Mouse (Mus musculus): ENCODE results near the gene C730034F03Rik.

The C730034F03Rik gene

GRCm38 (mm10) chr15:89431806-89432205 is 2.4 kb downstream of the C730034F03Rik start:
- in situ Hi-C loops (cut with MboI, MseI), result no loop called here

DNA sequence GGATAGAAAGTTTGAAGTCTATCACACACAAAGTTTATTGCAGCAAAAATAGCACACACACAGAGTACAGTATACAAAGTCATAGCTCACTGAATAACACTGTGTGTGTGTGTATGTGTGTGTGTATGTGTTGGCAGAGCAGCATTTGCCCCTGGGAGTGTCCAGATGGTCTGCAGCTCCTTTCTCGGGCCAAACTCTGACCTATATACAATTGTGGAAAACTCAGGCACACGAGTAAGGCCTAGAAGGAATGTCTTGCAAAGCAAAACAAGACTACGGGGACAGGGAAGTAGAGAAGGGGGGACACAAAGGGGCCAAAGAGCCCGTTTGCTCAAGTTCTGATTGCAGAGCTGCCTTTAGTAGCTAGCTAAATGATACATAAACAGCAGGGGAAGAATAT is 3.6 kb downstream of the C730034F03Rik start:
- in situ Hi-C loops (cut with MboI, MseI), result no loop called here

GRCm38 (mm10) chr15:89434136-89434535 is 4.7 kb downstream of the C730034F03Rik start:
- in situ Hi-C loops (cut with MboI, MseI), result no loop called here

DNA sequence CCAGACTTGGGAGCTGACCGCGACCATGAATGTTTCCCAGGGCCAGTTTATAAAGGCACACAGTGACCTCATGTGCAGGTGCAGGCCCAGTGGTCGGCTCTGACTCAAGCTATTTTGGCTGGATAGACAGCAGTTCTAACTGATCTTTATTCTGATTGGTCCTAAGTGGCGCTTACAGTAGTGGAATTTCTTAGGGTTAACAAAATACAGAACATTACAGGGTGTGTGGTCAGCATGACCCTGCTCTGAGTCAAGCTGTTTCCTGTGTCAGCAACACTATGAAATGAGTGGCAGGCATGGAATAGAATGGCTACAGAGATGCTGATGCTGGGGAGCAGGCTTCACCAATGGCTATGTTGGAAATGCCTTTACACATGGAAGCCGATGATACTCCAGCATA is 6.5 kb downstream of the C730034F03Rik start:
- in situ Hi-C loops (cut with MboI, MseI), result no loop called here

GRCm38 (mm10) chr15:89442486-89443070 is 13.2 kb downstream of the C730034F03Rik start:
- in situ Hi-C loops (cut with MboI, MseI), result no loop called here

- in situ Hi-C loops (cut with MboI, MseI), result no loop called here
These were observed 23.8 kb downstream of the C730034F03Rik start for GRCm38 (mm10) chr15:89452906-89453864.

DNA sequence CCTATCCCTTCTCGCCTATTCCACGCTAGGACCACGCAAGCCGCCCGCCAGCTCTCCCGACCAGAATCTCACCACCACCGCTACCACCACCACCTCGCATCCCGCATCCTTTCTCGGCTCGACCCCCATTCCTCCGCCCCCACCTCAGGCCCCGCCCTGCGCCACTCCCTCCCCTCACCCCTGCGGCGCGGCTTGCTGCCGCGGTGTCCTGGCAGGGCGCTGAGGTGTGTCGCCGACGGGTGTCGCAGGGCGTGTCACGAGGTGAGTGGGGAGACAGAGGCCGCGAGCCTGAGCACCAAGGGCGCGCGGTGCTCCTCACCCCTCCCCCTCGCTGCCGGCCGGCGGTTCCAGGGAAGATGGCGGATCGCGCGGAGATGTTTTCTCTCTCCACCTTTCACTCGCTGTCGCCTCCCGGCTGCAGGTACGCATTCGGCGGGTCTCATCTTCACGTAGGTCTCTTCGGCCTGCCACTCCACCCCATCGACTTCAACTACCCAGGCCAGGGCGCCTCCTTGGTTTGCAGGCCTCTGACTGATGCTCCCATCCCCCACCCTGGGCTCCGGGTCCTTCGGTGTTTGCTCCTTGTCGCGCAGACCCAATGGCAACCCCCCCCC is 24.6 kb downstream of the C730034F03Rik start, which contains the start of gene Mapk8ip2:
Gene Mapk8ip2, plus strand, starts transcription at position 49 of the 614 bp plus-strand sequence.
- in situ Hi-C loops (cut with MboI, MseI), result no loop called here

GRCm38 (mm10) chr15:89454857-89455256 is 25.5 kb downstream of the C730034F03Rik start:
- in situ Hi-C loops (cut with MboI, MseI), result no loop called here

DNA sequence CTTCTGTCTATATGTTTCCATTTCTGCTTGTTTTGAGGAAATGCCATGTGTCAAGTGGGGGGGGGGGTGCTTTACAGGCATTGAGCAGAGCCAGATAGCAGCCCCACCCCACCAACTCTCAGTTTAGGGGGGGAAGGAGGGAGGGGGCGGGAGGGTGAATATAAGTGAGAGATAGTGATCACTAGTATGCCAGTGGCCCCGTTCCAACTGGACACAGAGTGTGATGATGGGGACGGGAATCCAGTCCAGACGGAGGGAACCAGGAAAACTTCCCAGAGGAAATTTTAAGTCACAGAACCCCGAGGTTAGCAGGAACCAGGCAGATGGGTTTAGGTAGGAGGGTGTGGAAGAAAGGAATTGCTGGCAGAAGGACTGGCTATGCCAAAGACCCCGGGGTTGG is 26.3 kb downstream of the C730034F03Rik start:
- in situ Hi-C loops (cut with MboI, MseI), result no loop called here

DNA sequence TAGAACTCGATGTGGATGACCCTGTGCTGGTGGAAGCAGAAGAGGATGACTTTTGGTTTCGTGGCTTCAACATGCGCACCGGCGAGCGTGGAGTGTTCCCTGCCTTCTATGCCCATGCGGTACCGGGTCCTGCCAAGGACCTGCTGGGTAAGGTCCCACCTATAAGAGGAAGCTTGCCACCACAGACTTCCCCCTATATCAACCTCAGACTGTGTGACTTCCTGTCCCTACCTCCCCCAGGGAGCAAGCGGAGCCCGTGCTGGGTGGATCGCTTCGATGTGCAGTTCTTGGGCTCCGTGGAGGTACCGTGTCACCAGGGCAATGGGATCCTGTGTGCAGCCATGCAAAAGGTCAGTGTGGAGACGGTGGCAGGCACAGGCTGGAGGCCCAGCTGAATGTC is 29.6 kb downstream of the C730034F03Rik start:
- in situ Hi-C loops (cut with MboI, MseI), result no loop called here

GRCm38 (mm10) chr15:89459821-89460220 is 30.4 kb downstream of the C730034F03Rik start:
- in situ Hi-C loops (cut with MboI, MseI), result no loop called here

DNA sequence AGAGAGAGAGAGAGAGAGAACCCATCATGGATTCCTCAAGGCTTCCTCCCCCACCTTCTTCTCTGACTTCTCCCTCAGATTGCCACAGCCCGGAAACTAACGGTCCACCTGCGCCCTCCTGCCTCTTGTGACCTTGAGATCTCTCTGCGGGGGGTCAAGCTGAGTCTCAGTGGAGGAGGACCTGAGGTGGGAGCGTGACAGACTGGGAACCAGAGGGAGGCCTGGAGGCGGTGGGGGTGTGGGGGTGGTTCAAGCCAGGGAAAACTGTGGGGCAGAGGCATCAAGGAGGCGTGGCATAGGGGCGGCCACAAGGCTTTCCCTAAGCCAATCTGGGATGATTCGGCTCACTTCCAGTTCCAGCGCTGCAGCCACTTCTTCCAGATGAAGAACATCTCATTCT is 30.9 kb downstream of the C730034F03Rik start:
- in situ Hi-C loops (cut with MboI, MseI), result no loop called here

DNA sequence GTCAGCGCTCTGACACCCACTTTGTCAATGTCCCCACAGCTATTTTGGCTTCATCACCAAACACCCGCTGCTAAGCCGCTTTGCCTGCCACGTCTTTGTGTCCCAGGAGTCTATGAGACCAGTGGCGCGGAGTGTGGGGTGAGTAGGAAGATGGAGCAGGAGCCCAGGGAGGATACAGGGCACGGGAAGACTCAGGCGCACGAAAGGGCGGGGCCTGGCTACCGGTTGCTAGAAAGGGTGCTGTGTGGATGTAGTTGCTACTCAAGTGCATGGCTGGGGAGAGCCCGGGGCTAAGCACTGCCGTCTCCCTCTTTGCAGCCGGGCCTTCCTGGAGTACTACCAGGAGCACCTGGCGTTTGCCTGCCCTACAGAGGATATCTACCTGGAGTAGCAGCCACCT is 31.9 kb downstream of the C730034F03Rik start:
- in situ Hi-C loops (cut with MboI, MseI), result no loop called here

DNA sequence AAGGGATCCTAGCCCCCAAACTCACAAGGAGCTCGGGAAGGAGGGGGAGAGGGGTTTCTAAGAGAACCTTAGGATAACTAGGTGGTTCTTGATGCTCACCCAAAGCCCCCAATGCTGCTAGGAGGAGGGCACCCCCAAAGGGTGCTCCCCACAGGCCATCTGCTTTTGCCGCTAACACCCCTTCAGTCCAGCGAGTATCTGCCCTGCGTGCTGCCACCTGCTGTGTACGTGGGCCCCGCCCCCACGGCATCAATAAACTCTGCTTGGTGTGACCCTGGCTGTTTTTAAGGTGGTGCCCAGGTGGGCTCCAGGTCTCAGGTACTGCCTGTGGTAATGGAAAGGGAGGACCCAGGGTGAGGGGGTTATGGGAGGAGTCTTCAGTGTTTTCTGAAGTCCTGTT is 32.8 kb downstream of the C730034F03Rik start:
- in situ Hi-C loops (cut with MboI, MseI), result no loop called here

DNA sequence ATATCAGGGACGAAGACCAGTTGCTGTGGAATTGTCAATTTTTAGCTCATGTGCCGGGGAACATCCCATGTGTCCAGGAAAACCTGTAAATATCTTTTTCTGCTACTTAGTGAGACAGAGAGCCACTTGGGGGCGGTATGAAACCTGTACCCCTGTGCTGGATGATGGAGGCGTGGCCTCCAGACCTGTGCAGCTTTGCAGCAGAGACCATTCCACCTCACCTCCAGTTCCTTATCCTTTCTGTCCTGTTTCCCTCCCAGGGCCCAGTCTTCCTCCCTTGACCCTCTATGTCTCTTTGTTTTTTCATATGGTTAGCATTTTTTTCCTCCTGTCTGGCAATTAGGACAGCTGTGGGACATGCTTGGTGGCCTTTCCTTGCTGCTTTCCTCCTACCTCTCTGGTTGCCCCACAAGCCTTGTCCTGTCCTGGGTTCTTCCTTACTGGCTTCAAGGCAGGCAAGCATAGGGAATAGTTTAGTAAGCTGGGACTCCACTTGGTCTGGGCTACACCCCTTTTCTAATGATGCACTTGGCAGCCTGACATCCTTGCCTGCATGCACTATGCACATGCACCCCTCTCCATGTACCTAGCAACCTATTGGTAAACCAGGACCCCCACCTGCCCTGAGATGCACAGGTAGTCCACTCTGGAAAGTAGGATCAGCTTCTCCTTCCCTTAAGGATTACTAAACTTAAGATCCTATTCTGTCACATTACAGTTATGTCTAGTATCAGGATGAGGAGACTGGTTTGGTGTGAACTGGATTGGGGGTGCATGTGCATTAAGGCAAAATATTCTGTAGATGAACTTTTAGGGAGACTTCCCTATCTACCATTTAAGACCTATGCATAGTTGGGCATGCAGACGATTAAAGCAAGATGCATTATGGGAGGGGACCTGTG is 34.2 kb downstream of the C730034F03Rik start:
- in situ Hi-C loops (cut with MboI, MseI), result no loop called here

GRCm38 (mm10) chr15:89465052-89465451 is 35.7 kb downstream of the C730034F03Rik start:
- in situ Hi-C loops (cut with MboI, MseI), result no loop called here

- in situ Hi-C loops (cut with MboI, MseI), result no loop called here
These were observed 39.2 kb downstream of the C730034F03Rik start for GRCm38 (mm10) chr15:89468577-89468976.

GRCm38 (mm10) chr15:89471476-89471875 is 42.1 kb downstream of the C730034F03Rik start:
- in situ Hi-C loops (cut with MboI, MseI), result no loop called here

GRCm38 (mm10) chr15:89473370-89473769 is 44.0 kb downstream of the C730034F03Rik start:
- in situ Hi-C loops (cut with MboI, MseI), result no loop called here

DNA sequence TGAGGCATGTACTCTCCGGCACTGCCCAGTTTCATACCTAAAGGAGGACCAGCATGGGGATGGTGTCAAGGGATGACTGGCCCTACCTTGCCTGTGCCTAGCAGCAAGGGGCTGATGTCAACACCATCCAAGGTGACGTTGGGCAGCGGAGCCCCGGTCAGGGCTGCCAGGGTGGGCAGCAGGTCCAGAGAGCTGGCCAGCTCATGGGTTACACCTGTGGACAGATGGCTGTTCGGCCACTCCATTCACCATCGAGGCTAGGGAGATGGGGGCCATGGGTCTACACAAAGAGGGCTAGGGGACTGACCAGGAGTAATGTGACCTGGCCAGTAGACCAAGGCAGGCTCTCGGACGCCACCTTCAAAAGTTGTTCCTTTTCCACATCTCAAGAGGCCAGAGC is 44.5 kb downstream of the C730034F03Rik start:
- in situ Hi-C loops (cut with MboI, MseI), result no loop called here

DNA sequence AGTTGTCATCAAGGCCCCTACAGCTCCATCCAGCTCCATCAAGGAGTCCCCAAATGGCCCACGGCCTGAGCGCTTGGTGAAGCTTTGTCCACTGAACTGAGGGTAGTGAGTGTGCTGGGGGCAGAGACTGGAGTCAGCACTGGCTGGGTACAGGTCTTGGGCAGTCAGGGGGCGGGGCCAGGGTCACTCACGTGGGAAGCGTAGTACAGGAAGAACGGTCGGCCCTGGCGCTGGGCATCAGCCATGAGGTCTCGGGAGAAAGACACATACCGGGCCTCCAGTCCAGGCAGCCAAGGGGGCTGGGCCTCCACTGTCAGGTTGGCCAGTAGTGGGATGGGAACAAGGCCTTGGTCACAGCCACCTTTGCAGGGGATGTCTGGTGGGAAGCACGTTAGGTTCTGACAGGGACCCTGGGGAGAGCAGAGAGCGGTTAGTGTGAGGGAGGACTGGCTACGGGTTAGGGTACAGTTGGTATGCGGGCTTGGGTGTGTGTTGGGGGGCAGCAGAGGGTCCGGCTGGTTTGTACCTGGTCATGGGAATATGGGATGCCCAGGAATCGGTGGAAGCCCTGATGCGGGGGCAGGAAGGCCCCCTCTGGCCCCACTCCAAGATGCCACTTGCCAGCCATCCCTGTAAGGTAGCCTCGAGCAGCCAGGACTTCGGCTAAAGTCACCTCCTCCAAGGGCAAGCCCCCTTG is 45.4 kb downstream of the C730034F03Rik start:
- in situ Hi-C loops (cut with MboI, MseI), result no loop called here

All from T-helper 1 cell (primary cell).